Mouse (Mus musculus): Measurements from ENCODE around the gene Lamtor3. TPM values are rescaled to one million over a fixed set of nuclear protein-coding genes. Genes with fewer than 3 reads are reported as not detected.
A peak's percentile ranks its signal among the peaks of the same experiment; 100 is the strongest.
"Not testable (repeated sequence)": the region's sequence is repeated elsewhere in the genome, so short reads cannot be mapped to it uniquely, and the experiment has no call there.

Gene Lamtor3
- polyA plus RNA-seq, 1 experiment from 2014 or later = 111 TPM

DNA sequence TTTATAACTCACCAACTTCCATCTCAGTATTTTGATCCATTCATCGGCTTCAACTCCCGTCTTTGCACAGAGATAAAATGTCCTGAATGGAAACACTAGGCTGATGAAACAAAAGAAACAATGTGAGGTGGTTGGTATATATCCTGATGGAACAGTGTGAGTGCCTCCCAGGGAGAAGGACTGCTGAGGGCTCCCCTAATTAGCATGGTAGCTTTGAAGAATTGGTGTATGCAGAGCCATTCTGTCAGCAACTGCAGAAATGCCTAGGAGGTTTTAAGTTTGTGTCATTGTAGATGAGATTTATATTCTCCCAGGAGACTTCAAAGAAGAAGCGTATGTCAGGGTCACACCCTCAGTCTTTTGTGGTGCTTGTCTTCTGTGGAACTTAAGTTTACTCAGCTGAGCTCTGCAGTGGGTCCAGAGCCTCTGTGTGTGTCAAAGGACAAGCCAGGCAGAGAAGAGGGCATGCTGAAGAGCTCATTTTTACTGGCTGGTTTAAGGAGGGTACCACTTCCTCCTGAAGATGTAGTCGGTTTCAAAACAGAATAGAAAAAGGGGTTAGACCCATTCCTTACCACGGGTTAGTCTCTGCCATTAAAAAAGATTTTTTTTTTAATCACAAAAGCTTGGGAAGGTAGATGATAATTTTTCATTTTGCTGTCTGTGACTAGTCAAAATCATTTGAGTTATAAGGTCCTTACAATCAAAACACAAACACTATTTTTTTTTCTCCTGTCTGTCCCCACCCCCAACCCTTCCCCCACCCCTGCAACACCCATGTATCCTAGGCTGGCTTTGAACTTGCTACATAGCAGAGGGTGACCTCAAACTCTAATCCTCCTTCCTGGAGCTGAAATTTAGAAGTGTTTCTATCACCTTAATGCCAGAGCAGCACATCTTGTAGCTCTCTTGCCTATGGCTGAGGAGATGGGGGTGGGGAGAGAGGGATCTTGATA lies 17.5 kb downstream of the Lamtor3 start:
- peaks cover 13% of the 10 kb centered on the region for H3K4me1 ChIP-seq
- no peak overlapping the region for H3K4me3 ChIP-seq (replicated peaks)
- H3K9ac ChIP-seq = no peak overlapping the region
- H3K9me3 ChIP-seq (replicated peaks) = no peaks in the 10 kb centered on the region
- no peak for ATAC-seq (replicated peaks; ENCODE audit: low FRiP score)
- no peak overlapping the region for H3K4me2 ChIP-seq
- H3K27ac ChIP-seq = no peak overlapping the region
- no peaks in the 10 kb centered on the region for H3K27me3 ChIP-seq
- peaks cover 14% of the 10 kb centered on the region; the same call in 1 of the 2 replicates for H3K36me3 ChIP-seq
- WGBS = 32% methylated on average over 5 of the region's 5 CpGs

DNA sequence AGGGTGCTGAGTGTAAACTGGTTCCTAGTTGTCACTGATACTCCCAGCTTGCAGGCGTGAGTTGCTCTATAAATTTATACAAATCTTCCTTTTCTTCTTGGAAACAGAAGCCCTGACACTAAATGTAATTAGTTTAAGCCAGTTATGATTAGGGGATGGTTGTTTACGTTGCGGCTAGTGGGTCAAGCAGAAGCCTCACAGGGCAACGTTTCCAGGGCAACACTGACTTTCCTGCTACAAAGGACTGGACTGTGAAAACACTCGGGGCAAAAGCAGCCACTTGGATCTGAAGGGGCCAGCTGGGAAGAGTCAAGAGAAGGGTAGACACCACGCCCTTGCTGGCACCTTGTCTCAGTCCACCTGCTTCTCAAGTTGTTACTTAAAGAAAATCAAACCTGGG lies 18.2 kb downstream of the Lamtor3 start:
- 25% methylated on average over 6 of the region's 6 CpGs for WGBS
- peaks cover 9% of the 10 kb centered on the region; the same call in 1 of the 2 replicates for H3K36me3 ChIP-seq
- ATAC-seq (replicated peaks; ENCODE audit: low FRiP score) = no peak
- H3K4me3 ChIP-seq (replicated peaks) = no peak overlapping the region
- H3K27me3 ChIP-seq = no peaks in the 10 kb centered on the region
- peaks cover 13% of the 10 kb centered on the region for H3K4me1 ChIP-seq
- H3K9ac ChIP-seq = no peak overlapping the region
- no peaks in the 10 kb centered on the region for H3K9me3 ChIP-seq (replicated peaks)
- no peak overlapping the region for H3K27ac ChIP-seq
- no peak overlapping the region for H3K4me2 ChIP-seq

DNA sequence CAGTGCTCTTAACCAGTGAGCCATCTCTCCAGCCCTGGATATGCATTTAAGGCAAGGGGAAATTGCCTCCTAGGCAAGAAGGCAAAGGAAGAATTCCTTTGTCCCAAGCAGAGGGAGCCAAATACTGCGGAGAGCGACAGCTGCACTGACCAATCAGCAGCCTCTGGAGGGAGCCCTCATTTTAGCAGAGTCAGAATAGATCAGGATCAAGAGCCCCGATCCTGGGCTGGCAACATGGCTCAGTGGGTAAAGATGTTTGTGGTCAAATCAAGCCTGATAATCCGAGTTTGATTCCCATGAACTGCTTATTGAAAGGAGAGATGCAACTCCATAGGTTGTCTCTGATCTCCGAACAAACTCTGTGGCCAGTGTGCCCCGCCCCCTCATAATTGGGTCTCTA lies 20.3 kb downstream of the Lamtor3 start:
- WGBS = 48% methylated on average over 6 of the region's 6 CpGs
- peak; percentile 52; the same call in 1 of the 2 replicates for ATAC-seq (replicated peaks; ENCODE audit: low FRiP score)
- H3K27ac ChIP-seq = no peak overlapping the region
- H3K27me3 ChIP-seq = no peaks in the 10 kb centered on the region
- no peaks in the 10 kb centered on the region for H3K9me3 ChIP-seq (replicated peaks)
- H3K9ac ChIP-seq = no peak overlapping the region
- 0 out of 2 replicates have a peak, but pooled peaks cover under 1% of the 10 kb centered on the region for H3K36me3 ChIP-seq
- peak overlapping the region; percentile 19; the same call in 1 of the 2 replicates for H3K4me2 ChIP-seq
- 0 out of 2 replicates have a peak overlapping the region, but pooled peaks have one; percentile 11 for H3K4me3 ChIP-seq (replicated peaks)
- H3K4me1 ChIP-seq = peaks cover 5% of the 10 kb centered on the region

DNA sequence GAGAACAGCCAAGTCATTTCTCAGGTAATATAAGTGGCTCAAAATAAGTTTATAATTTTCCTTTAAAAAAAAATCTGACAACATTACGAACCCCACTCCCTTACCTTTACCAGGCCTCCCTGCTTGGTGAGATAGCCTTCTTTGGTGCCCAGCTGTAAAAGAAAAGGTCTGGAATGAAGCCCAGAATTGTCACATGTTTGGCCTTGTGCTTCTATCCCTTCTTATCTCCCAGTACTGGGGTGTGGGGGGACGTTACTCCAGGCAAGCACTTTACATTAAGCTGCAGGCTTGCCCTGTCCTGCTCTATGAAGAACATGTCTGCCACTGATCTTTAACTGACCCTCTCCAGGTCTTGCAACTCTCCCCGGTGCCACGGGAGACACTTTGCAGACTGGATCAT lies 22.5 kb downstream of the Lamtor3 start:
- no peak overlapping the region for H3K27ac ChIP-seq
- ATAC-seq (replicated peaks; ENCODE audit: low FRiP score) = no peak
- WGBS = 73% methylated on average over 4 of the region's 4 CpGs

DNA sequence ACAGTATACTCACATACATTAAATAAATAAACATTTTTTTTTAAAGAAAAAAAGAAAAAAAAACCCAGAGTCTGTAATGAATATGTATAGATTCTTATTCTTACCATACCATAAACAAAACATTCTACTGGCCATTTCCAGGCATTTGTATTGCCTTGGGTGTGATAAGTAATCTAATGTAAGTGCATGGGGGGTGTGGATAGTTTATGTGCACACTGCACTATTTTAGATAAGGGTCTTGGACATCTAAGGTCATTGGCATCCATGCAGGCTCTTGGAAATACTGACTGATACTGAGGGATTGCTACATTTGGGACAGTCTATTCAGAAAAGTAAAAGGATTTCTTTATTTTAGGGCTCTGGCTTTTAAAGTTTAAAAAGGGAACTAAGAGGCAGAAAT lies 23.2 kb downstream of the Lamtor3 start:
- Histone ChIP-seq H3K9ac (no peak overlapping the region), H3K4me2 (no peak overlapping the region), H3K9me3 (replicated peaks) (no peaks in the 10 kb centered on the region), H3K36me3 (no peaks in the 10 kb centered on the region), H3K4me1 (peaks cover under 1% of the 10 kb centered on the region; the same call in 1 of the 2 replicates), H3K4me3 (replicated peaks) (no peak overlapping the region), H3K27me3 (no peaks in the 10 kb centered on the region), H3K27ac (no peak overlapping the region)
- ATAC-seq (replicated peaks; ENCODE audit: low FRiP score) = no peak

More for the DNA sequence above, 22.5 kb downstream of the Lamtor3 start:
- H3K4me3 ChIP-seq (replicated peaks) = no peak overlapping the region
- H3K36me3 ChIP-seq = no peaks in the 10 kb centered on the region
- peaks cover 5% of the 10 kb centered on the region; the same call in 1 of the 2 replicates for H3K4me1 ChIP-seq
- no peak overlapping the region for H3K9ac ChIP-seq
- H3K27me3 ChIP-seq = no peaks in the 10 kb centered on the region
- H3K9me3 ChIP-seq (replicated peaks) = no peaks in the 10 kb centered on the region
- no peak overlapping the region for H3K4me2 ChIP-seq

DNA sequence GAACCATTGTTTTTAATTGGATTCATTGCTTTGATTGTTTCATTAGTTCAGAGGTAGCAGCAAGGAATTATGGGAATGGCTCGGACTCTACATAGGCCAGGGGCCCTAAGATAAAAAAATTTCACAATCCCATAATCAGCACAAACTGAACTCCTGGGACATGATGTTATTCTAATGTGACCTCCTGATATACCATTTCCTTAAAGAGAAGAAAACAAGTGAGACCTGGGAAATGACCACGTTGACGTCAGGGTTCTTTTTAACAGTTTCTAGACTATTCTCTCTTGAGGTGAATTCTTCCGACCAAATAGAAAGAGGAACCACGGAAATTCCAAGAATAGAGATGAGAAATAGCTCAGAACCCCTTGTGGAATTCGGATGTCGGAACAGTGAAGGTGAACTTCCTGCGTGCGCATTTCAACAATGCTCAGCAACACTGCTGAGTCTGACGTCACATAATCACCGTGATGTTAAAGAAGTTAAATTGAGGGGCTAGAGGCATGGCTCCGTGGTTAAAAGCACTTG lies 23.9 kb downstream of the Lamtor3 start:
- Histone ChIP-seq H3K4me1 (no peaks in the 10 kb centered on the region; the same call in 1 of the 2 replicates), H3K9ac (no peak overlapping the region), H3K27me3 (no peaks in the 10 kb centered on the region), H3K4me2 (no peak overlapping the region), H3K4me3 (replicated peaks) (no peak overlapping the region), H3K36me3 (no peaks in the 10 kb centered on the region), H3K27ac (no peak overlapping the region), H3K9me3 (replicated peaks) (no peaks in the 10 kb centered on the region)
- WGBS = 87% methylated on average over 12 of the region's 12 CpGs
- no peak for ATAC-seq (replicated peaks; ENCODE audit: low FRiP score)

DNA sequence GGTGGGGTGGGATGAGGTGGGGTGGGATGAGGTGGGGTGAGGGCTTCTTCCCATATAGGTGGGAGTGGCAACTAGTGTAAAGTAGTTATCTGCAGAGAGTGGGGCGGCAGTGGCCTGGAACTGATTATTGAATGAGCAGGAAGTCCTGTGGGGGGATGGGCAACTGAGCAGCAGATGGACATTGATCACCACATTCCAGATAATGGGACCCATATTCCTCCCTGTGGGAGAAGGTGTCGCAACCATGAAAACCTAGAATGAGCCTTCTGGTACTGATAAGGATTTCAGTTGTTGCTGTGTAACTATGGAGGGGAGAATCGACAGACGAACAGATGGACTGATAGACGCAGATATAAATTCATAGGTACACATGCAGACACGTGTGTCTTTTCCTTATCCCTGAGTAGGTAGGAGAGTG lies 25.4 kb downstream of the Lamtor3 start:
- H3K4me1 ChIP-seq = no peaks in the 10 kb centered on the region; the same call in 1 of the 2 replicates
- no peaks in the 10 kb centered on the region for H3K27me3 ChIP-seq
- H3K4me2 ChIP-seq = no peak overlapping the region
- WGBS = 88% methylated on average over 6 of the region's 6 CpGs
- H3K9me3 ChIP-seq (replicated peaks) = no peaks in the 10 kb centered on the region
- no peak overlapping the region for H3K27ac ChIP-seq
- ATAC-seq (replicated peaks; ENCODE audit: low FRiP score) = no peak
- H3K36me3 ChIP-seq = no peaks in the 10 kb centered on the region
- H3K4me3 ChIP-seq (replicated peaks) = no peak overlapping the region
- H3K9ac ChIP-seq = no peak overlapping the region

DNA sequence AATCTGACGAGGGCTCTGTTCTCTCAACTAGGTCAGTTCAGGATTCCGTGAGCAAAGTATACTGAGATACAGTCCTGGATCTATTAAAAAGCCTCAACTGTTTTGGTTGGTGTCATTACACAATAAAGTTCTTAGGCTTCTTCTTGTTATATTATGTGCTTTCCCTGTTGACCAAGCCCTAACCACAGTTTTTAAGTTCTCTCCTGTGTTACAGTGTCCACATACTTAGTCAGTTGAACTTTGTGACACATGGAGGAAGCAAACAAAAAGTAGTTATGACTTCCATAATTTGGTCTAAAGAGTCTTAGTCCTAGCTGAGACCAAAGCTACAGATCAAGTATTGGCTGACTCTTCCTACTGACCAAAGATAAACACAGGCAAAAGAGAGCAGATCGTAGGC lies 28.5 kb downstream of the Lamtor3 start:
- H3K4me3 ChIP-seq (replicated peaks) = no peak overlapping the region
- no peaks in the 10 kb centered on the region for H3K36me3 ChIP-seq
- no peaks in the 10 kb centered on the region for H3K9me3 ChIP-seq (replicated peaks)
- peaks cover 2% of the 10 kb centered on the region for H3K4me1 ChIP-seq
- H3K27me3 ChIP-seq = no peaks in the 10 kb centered on the region
- WGBS = 92% methylated on average over 3 of the region's 3 CpGs
- no peak overlapping the region for H3K9ac ChIP-seq
- H3K27ac ChIP-seq = no peak overlapping the region
- no peak overlapping the region for H3K4me2 ChIP-seq
- no peak for ATAC-seq (replicated peaks; ENCODE audit: low FRiP score)

DNA sequence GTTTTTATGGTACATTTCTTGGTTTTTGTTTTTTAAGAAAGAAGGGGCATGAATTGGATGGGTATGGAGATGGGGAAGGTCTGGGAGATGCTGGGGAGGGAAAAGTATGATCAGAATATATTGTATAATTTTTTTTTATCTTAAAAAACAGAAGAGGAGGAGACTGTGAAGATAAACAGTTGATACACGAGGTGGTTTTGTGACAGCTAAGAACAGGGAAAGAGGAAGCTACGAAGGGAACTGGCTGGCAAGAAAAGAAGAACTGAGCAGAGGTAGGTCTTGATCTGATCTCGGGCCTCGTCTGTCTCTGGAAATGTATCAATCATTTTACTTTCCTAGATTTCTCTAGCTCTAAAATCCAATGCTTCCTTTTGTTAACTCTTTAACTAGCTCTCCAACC lies 29.2 kb downstream of the Lamtor3 start:
- no peaks in the 10 kb centered on the region for H3K9me3 ChIP-seq (replicated peaks)
- WGBS = 80% methylated on average over 4 of the region's 4 CpGs
- no peak overlapping the region for H3K4me3 ChIP-seq (replicated peaks)
- no peaks in the 10 kb centered on the region for H3K36me3 ChIP-seq
- no peak overlapping the region for H3K4me2 ChIP-seq
- no peak overlapping the region for H3K9ac ChIP-seq
- no peak for ATAC-seq (replicated peaks; ENCODE audit: low FRiP score)
- no peak overlapping the region for H3K27ac ChIP-seq
- no peaks in the 10 kb centered on the region for H3K27me3 ChIP-seq
- H3K4me1 ChIP-seq = peaks cover 9% of the 10 kb centered on the region

DNA sequence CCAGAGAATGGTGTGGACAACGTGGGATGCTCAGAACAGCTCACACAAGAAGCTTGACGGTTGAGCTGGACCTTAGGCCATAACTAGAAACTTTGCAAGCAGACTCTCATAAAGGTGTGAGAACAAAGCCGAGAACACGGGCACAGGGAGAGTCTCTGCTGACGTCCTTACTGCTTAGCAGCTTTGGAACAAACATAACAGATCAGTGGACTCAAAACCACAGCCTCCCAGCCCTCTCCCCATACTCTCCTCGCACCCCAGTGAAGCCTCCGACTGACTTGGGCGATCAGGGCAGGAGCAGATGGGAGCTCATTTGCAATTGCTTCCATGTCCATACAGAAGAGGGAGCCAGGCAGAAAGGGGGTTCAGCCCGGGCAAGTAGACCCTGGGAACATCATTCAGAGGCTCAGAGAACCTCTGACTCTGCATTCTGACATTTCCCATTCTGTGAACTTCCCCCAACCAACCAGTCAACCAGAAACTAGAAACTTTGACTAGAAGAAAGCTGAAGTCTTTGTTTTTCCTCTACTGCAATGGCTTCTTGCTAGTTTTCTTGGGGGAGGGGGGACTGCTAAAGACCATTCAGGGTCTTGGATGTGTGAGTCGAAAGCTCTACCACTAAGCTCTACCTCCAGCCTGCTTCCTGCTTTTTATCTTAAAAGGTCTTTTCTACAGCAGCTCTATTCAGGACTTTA lies 32.0 kb downstream of the Lamtor3 start:
- Histone ChIP-seq H3K9me3 (replicated peaks) (no peaks in the 10 kb centered on the region), H3K9ac (no peak overlapping the region), H3K27me3 (no peaks in the 10 kb centered on the region), H3K4me3 (replicated peaks) (no peak overlapping the region), H3K36me3 (no peaks in the 10 kb centered on the region), H3K4me1 (peaks cover 20% of the 10 kb centered on the region), H3K27ac (no peak overlapping the region), H3K4me2 (no peak overlapping the region)
- WGBS = 82% methylated on average over 10 of the region's 10 CpGs
- ATAC-seq (replicated peaks; ENCODE audit: low FRiP score) = no peak

DNA sequence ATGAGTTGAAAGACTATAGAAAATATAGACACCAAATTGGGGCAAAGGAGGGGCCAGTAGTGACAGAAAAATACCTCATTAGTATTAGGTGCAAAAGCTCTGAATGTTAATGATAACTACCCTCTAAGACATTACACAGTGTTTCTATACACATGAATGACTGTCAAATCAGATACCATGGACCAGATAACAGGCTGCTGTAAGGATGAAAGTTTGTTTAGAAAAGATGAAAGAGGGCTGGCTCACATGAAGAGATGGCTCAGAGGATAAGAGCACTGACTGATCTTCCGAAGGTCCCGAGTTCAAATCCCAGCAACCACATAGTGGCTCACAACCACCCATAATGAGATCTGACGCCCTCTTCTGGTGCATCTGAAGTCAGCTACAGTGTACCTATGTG lies 33.0 kb downstream of the Lamtor3 start:
- H3K4me2 ChIP-seq; H3K9me3 ChIP-seq (replicated peaks); H3K36me3 ChIP-seq; ATAC-seq (replicated peaks; ENCODE audit: low FRiP score); H3K27me3 ChIP-seq; H3K4me3 ChIP-seq (replicated peaks); H3K9ac ChIP-seq; H3K27ac ChIP-seq: not testable (repeated sequence)
- peaks cover 27% of the 10 kb centered on the region for H3K4me1 ChIP-seq
- 89% methylated on average over 3 of the region's 3 CpGs for WGBS

DNA sequence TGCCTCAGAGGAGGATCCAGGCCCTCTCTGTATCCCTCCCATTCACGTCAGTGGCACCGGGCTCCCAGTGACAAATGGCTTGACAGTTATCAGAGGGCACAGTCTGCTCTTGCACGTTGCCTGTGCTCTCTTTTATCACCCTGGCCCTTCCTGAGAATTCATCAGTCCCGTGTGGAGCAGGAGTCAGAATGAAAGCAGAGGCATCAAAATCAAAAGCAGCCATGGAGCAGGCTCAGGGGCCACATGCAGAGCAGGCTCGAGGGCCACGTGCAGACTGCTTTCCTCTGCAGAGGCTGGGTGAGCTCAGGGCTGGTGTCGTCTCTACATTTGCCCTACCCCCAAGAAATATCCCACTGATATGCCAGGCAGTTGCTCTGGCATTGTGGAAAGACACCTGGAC lies 33.5 kb downstream of the Lamtor3 start:
- no peak; the same call in 1 of the 2 replicates for ATAC-seq (replicated peaks; ENCODE audit: low FRiP score)
- 44% methylated on average over 7 of the region's 7 CpGs for WGBS
- Histone ChIP-seq H3K9me3 (replicated peaks) (no peaks in the 10 kb centered on the region), H3K4me2 (no peak overlapping the region), H3K27ac (peak overlapping the region; percentile 73), H3K4me3 (replicated peaks) (no peak overlapping the region), H3K4me1 (peaks cover 27% of the 10 kb centered on the region), H3K9ac (no peak overlapping the region), H3K36me3 (no peaks in the 10 kb centered on the region), H3K27me3 (no peaks in the 10 kb centered on the region)
